Mouse (Mus musculus) ES-E14 (cell line): ENCODE results near the gene Mrps23. TPM values are rescaled to one million over a fixed set of nuclear protein-coding genes. Genes with fewer than 3 reads are reported as not detected.

Experiments used
- DNase-seq: peaks from one replicate; pipeline ENCODE4 v3.0.0-alpha.2; 2013; ENCODE audit warnings: low read depth, low spot score
- H3K27ac ChIP-seq: 2 replicates; pipeline ENCODE4 v1.5.1; 2012; ENCODE audit warnings: low read depth, mild to moderate bottlenecking, low read length, moderate library complexity, mixed read lengths; ENCODE audit not compliant: poor library complexity, insufficient read depth, severe bottlenecking
- H3K36me3 ChIP-seq: 2 replicates; pipeline ENCODE4 v1.6.1; 2012; ENCODE audit warnings: mild to moderate bottlenecking, low read length, moderate library complexity, mixed read lengths; ENCODE audit not compliant: control insufficient read depth, poor library complexity, insufficient read depth, severe bottlenecking
- H3K4me1 ChIP-seq, 2 experiments: fragments of 150-350 bp in 1 of 2; sonication (generic) in 1 of 2; 2 replicates each; pipeline ENCODE4 v1.6.1; 2012; ENCODE audit warnings: low read length in 2 of 2, mild to moderate bottlenecking in 1 of 2, mixed read lengths in 1 of 2; ENCODE audit not compliant: control insufficient read depth in 2 of 2, insufficient read depth in 2 of 2, poor library complexity in 1 of 2
- H3K4me3 ChIP-seq, 2 experiments: fragments of 150-350 bp in 1 of 2; sonication (generic) in 1 of 2; 2 replicates each; pipeline ENCODE4 v1.5.1; 2012; ENCODE audit warnings: low read length in 2 of 2, low read depth in 1 of 2, mild to moderate bottlenecking in 1 of 2, mixed read lengths in 1 of 2; ENCODE audit not compliant: insufficient read depth in 1 of 2, poor library complexity in 1 of 2, severe bottlenecking in 1 of 2
- H3K9ac ChIP-seq: 2 replicates; pipeline ENCODE4 v1.6.1; 2012; ENCODE audit warnings: low read depth, mild to moderate bottlenecking, low read length, mixed read lengths; ENCODE audit not compliant: poor library complexity, insufficient read depth, severe bottlenecking
- H3K9me3 ChIP-seq: fragments of 150-350 bp; sonication (generic); 2 replicates; pipeline ENCODE4 v1.6.1; 2012; ENCODE audit warnings: low read depth, mild to moderate bottlenecking, low read length; ENCODE audit not compliant: control insufficient read depth, insufficient read depth
- CHD2 ChIP-seq: IDR thresholded peaks from 2 replicates; pipeline ENCODE4 v1.6.1; 2014; ENCODE audit warnings: mild to moderate bottlenecking, low read depth, low read length, inconsistent platforms
- HCFC1 ChIP-seq: IDR thresholded peaks from 2 replicates; pipeline ENCODE4 v1.6.1; 2012; ENCODE audit warnings: low read length, inconsistent platforms, borderline replicate concordance; ENCODE audit not compliant: insufficient read depth
- MAFK ChIP-seq: IDR thresholded peaks from 2 replicates; pipeline ENCODE4 v1.6.1; 2014; ENCODE audit warnings: mild to moderate bottlenecking, low read depth, low read length, inconsistent platforms; ENCODE audit not compliant: insufficient read depth
- ZC3H11A ChIP-seq: IDR thresholded peaks from 2 replicates; pipeline ENCODE4 v1.6.1; 2012; ENCODE audit warnings: low read depth, mild to moderate bottlenecking, inconsistent platforms, low read length, borderline replicate concordance
- ZNF384 ChIP-seq: IDR thresholded peaks from 2 replicates; pipeline ENCODE4 v1.6.1; 2012; ENCODE audit warnings: low read depth, low read length, inconsistent platforms
- in situ Hi-C, 2 experiments: fragments of 600-800 bp; cut with MboI; formaldehyde crosslinking; loops; one replicate each; pipeline ENCODE4 v1.15.1; 2025; ENCODE audit warnings: low sequenced_read_pairs in 2 of 2, inconsistent platforms in 1 of 2; ENCODE audit not compliant: unreplicated experiment in 2 of 2
- total RNA-seq: library from RNA; depleted of rRNA; stranded (reverse); fragments of 300-350 nt; gene quantifications from 2 replicates; pipeline ENCODE4 v1.2.3, GENCODE M21; 2012

The Mrps23 gene
- total RNA-seq, 1 experiment, result 139 TPM

DNA sequence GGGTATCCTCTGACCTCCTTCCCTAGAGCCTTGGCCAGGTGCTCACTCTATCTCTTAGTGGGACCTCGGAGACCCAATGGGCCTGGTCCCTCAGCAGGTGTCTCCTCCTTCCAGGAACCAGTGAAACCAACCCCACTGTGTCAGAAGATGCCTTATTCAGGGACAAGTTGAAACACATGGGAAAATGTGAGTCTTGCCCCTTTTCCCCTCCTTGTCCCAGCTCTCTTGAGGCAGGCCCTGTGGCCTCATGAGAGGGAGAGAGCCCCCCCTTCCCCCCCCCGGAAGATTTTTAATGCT lies 17.3 kb upstream of the Mrps23 start:
- peak overlapping the region; percentile 60; the same call in 1 of the 2 replicates for H3K9ac ChIP-seq
- TF ChIP-seq ZC3H11A, result no peak
- TF ChIP-seq MAFK, result no peak
- TF ChIP-seq HCFC1, result no peak
- TF ChIP-seq ZNF384, result no peak
- no peak for TF ChIP-seq CHD2
- H3K4me3 ChIP-seq, result no peak overlapping the region
- peak overlapping the region; percentile 14; the same call in 1 of the 2 replicates for H3K27ac ChIP-seq
- peaks cover 5% of the 10 kb centered on the region; the same call in 1 of the 2 replicates for H3K36me3 ChIP-seq
- H3K9me3 ChIP-seq, result no peaks in the 10 kb centered on the region
- in situ Hi-C loops, result loop anchor here in 1 of 2 experiments (5.0 kb wide), 1 partner anchor 130 kb away; no protein-coding TSS in a partner anchor
- peaks cover 2 to 23% of the 10 kb centered on the region in 2 experiments; a peak in 3 of 4 replicates for H3K4me1 ChIP-seq
- DNase-seq, result no peak

DNA sequence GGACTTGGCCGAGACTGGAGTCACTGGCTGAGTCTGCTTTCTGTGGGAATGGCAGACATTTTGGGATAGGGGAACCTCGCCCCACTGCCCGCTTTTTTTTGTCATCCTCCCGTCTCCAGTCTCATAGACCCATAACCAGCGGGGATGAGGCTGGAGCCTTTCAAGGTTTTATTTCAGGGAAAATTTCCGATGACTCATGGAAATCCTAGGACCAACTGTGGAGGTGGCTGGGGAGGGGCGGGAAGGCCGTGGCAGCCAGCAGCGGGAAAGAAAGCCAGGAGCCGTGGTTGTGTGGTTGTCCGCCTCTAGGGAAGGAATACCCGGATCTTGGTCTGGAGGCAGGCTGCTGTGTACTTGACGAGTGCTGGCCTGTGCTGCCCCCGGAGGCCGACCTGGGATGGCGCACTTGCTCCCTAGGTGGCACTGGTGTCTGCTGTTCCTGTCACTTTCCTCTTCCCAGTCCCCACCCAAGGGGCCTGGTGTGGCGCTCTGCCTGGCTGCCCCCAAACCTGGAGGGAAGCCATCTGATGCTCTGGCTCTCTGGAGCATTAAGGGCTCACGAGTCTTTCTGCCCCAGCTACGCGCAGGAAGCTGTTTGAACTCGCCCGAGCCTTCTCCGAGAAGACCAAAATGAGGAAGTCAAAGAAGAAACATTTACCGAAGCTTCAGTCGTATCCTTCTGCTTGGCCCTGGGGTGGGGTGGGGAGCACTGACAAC lies 16.6 kb upstream of the Mrps23 start:
- Histone ChIP-seq H3K9me3 (no peaks in the 10 kb centered on the region), H3K4me3 (peak overlapping the region in 1 of 2 experiments; percentile 43; a peak in 2 of 4 replicates), H3K9ac (peak overlapping the region; percentile 60), H3K27ac (peak overlapping the region; percentile 14; the same call in 1 of the 2 replicates), H3K4me1 (peaks cover 2 to 20% of the 10 kb centered on the region in 2 experiments; a peak in 2 of 4 replicates), H3K36me3 (peaks cover 5% of the 10 kb centered on the region; the same call in 1 of the 2 replicates)
- in situ Hi-C loops, result loop anchor here in 1 of 2 experiments (5.0 kb wide), 1 partner anchor 130 kb away; no protein-coding TSS in a partner anchor
- DNase-seq, result no peak
- TF ChIP-seq MAFK, result peak; percentile 61; the same call in 1 of the 2 replicates
- peak; percentile 74; the same call in 1 of the 2 replicates for TF ChIP-seq ZC3H11A
- TF ChIP-seq CHD2, result no peak
- peak; percentile 92 for TF ChIP-seq ZNF384
- peak; percentile 58; the same call in 1 of the 2 replicates for TF ChIP-seq HCFC1

DNA sequence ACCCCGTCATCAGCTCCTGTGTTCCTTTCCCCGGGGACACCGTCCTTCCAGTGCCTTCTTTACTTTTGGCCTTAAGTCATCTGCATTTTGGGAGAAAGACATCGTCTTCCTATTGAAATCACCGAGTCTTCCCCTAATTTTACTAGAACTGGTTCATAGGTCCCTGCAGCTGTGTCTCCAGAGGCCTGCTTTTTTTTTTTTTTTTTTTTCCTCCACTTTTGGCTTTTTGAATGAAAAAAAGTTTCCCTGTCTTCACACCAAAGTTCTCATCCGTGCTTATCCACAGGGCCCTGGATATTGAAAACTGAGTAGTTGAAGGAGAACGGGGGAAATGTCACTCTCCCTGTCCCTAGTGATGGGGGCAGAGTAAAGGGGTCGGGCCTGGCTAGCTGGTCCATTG lies 16.0 kb upstream of the Mrps23 start:
- Histone ChIP-seq H3K27ac (no peak overlapping the region), H3K36me3 (peaks cover 4% of the 10 kb centered on the region; the same call in 1 of the 2 replicates), H3K9ac (no peak overlapping the region), H3K4me3 (no peak overlapping the region), H3K4me1 (peaks cover 2 to 14% of the 10 kb centered on the region in 2 experiments; a peak in 2 of 4 replicates), H3K9me3 (no peaks in the 10 kb centered on the region)
- DNase-seq, result no peak
- TF ChIP-seq ZNF384 (0 out of 2 replicates have a peak, but pooled peaks have one; percentile 8), CHD2 (no peak), ZC3H11A (no peak), MAFK (no peak)
- in situ Hi-C loops, result loop anchor here in 1 of 2 experiments (5.0 kb wide), 1 partner anchor 131 kb away; no protein-coding TSS in a partner anchor

DNA sequence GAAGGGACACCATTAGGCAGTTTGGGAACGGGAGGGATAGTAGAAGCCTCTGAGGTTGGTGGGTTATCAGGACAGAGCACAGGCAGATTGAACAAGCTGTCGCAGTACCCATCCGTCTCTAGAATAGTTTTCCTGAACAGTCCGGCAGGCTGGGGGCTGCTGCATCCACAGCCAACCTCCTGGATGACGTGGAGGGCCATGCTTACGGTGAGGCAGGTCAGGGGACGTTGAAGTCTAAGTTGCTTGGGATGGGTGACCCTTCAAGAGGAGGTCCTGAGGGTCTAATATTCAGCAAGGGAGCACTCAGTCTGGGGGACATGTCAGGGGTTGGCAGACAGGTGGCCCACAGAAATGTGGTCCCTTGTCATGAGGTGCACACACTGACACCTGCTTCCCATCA lies 15.6 kb upstream of the Mrps23 start:
- H3K9ac ChIP-seq, result no peak overlapping the region
- H3K4me3 ChIP-seq, result no peak overlapping the region
- in situ Hi-C loops, result loop anchor here in 1 of 2 experiments (5.0 kb wide), 1 partner anchor 131 kb away; no protein-coding TSS in a partner anchor
- H3K27ac ChIP-seq, result no peak overlapping the region
- no peaks in the 10 kb centered on the region for H3K9me3 ChIP-seq
- H3K4me1 ChIP-seq, result peaks cover 2 to 17% of the 10 kb centered on the region in 2 experiments; a peak in 2 of 4 replicates
- TF ChIP-seq ZC3H11A (no peak), ZNF384 (no peak), CHD2 (no peak), HCFC1 (no peak), MAFK (no peak)
- DNase-seq, result no peak
- 0 out of 2 replicates have a peak, but pooled peaks cover 3% of the 10 kb centered on the region for H3K36me3 ChIP-seq
